Mouse (Mus musculus) bone marrow macrophage, adult 2 months (primary cell): Measurements from ENCODE around the gene Nusap1.

Source experiments
- CTCF ChIP-seq: IDR thresholded peaks from 2 replicates; pipeline ENCODE4 v1.5.1; 2012; ENCODE audit warnings: low read depth, mild to moderate bottlenecking, low read length, moderate library complexity
- POLR2A ChIP-seq: IDR thresholded peaks from 2 replicates; pipeline ENCODE4 v1.6.1; 2012; ENCODE audit warnings: mild to moderate bottlenecking, low read depth, low read length, borderline replicate concordance

GRCm38 (mm10) chr2:119694826-119695225, 76.7 kb downstream of the Nusap1 start:
- no peak for TF ChIP-seq CTCF
- TF ChIP-seq POLR2A = no peak
